Mouse (Mus musculus) heart, embryonic 10.5 days (tissue): Measurements from ENCODE around the gene Camk1g. TPM values are rescaled to one million over a fixed set of nuclear protein-coding genes. Genes with fewer than 3 reads are reported as not detected.
A peak's percentile ranks its signal among the peaks of the same experiment; 100 is the strongest.

Source experiments
- DNase-seq: peaks from one replicate; pipeline ENCODE4 v3.0.0-alpha.2; 2017; ENCODE audit warnings: low spot score
- H3K27ac ChIP-seq: fragments of 300-500 bp; sonication (generic); 2 replicates; pipeline ENCODE4 v1.5.1; 2016; ENCODE audit warnings: mild to moderate bottlenecking
- H3K27me3 ChIP-seq: fragments of 300-500 bp; sonication (generic); 2 replicates; pipeline ENCODE4 v1.6.1; 2016; ENCODE audit warnings: mild to moderate bottlenecking; ENCODE audit not compliant: poor library complexity, insufficient read depth, severe bottlenecking
- H3K36me3 ChIP-seq: fragments of 300-500 bp; sonication (generic); 2 replicates; pipeline ENCODE4 v1.6.1; 2016; ENCODE audit warnings: mild to moderate bottlenecking, moderate library complexity
- H3K4me1 ChIP-seq: fragments of 300-500 bp; sonication (generic); 2 replicates; pipeline ENCODE4 v1.6.1; 2016; ENCODE audit warnings: mild to moderate bottlenecking
- H3K4me3 ChIP-seq: fragments of 300-500 bp; sonication (generic); 2 replicates; pipeline ENCODE4 v1.5.1; 2016; ENCODE audit warnings: mild to moderate bottlenecking, moderate library complexity
- H3K9me3 ChIP-seq: fragments of 300-500 bp; sonication (generic); 2 replicates; pipeline ENCODE4 v1.6.1; 2016; ENCODE audit warnings: mild to moderate bottlenecking, moderate library complexity
- WGBS: fragments of 180-500 bp; shearing (Covaris S2); methylation state at CpG from one replicate; pipeline ENCODE4 v1.1.7; 2016; 5-methylcytosine and 5-hydroxymethylcytosine counted together
- polyA plus RNA-seq: library from polyadenylated mRNA; unstranded; fragments of >200 nt; fragmentation: Nextera tagmentation; extraction: Ambion mirVana; gene quantifications from 2 replicates; pipeline ENCODE4 v1.2.1, GENCODE M21; 2016

Camk1g gene
- polyA plus RNA-seq, 1 experiment from 2014 or later, result 8.3 TPM

DNA sequence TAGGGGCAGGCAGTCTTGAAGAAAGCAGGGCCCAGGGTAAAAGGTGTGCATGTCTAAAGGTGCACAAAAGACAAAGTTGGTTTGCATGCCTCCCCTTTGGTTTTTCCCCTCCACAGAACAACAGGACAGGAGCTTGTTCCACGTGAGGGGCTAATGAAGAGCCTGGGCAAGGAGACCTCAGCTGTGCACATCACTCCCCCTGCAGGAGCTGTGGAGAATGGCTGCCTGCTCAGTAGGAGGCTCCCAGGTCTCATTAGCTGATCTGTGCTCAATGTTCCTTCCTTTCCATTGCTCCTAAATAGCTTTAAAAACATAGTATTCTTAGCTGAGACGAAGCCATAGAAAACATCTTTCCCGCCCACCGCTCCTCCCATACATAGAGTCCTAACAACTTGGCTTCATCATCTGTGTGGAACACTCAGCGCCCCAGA is 6.3 kb downstream of the Camk1g start:
- no peaks in the 10 kb centered on the region for H3K9me3 ChIP-seq
- H3K27ac ChIP-seq, result no peak overlapping the region
- 62% methylated on average over 5 of the region's 5 CpGs for WGBS
- H3K27me3 ChIP-seq, result peaks cover 11% of the 10 kb centered on the region; the same call in 1 of the 2 replicates
- no peak for DNase-seq
- 0 out of 2 replicates have a peak, but pooled peaks cover 4% of the 10 kb centered on the region for H3K36me3 ChIP-seq
- peaks cover 28% of the 10 kb centered on the region for H3K4me1 ChIP-seq
- no peak overlapping the region for H3K4me3 ChIP-seq

- peaks cover 13% of the 10 kb centered on the region for H3K4me1 ChIP-seq
- 0 out of 2 replicates have a peak, but pooled peaks cover 4% of the 10 kb centered on the region for H3K36me3 ChIP-seq
- no peak overlapping the region for H3K27ac ChIP-seq
- 81% methylated on average over 7 of the region's 7 CpGs for WGBS
- no peaks in the 10 kb centered on the region for H3K9me3 ChIP-seq
- DNase-seq, result no peak
- H3K4me3 ChIP-seq, result no peak overlapping the region
- peaks cover 7% of the 10 kb centered on the region; the same call in 1 of the 2 replicates for H3K27me3 ChIP-seq
These were observed 8.0 kb downstream of the Camk1g start for GRCm38 (mm10) chr1:193362078-193362477.

GRCm38 (mm10) chr1:193361181-193361580 is 8.9 kb downstream of the Camk1g start:
- 47% methylated on average over 6 of the region's 6 CpGs for WGBS

DNA sequence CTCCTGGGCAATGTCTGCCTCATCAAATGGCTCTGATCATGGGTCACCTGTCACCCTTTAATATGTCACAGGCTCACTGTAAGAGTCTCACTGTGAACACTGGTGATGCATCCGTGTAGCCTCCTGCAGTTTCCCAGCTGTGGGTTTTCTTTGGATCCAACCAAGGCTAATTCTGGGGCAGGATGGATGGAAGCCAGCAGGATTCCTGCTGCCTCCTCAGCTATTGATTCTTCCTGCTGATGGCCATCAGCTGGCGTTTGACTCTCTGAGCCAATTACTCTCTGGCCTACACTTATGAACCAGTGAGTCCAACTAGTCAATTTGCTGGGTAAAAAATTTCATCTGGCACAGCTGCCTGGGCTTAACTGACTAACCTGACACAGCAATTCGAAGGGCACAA is 10.9 kb downstream of the Camk1g start:
- Histone ChIP-seq H3K36me3 (0 out of 2 replicates have a peak, but pooled peaks cover 12% of the 10 kb centered on the region), H3K27me3 (peaks cover 7% of the 10 kb centered on the region; the same call in 1 of the 2 replicates), H3K4me3 (no peak overlapping the region), H3K9me3 (no peaks in the 10 kb centered on the region), H3K4me1 (peaks cover 10% of the 10 kb centered on the region), H3K27ac (no peak overlapping the region)
- 72% methylated on average over 3 of the region's 3 CpGs for WGBS
- DNase-seq, result no peak

More at GRCm38 (mm10) chr1:193361181-193361580, 8.9 kb downstream of the Camk1g start:
- Histone ChIP-seq H3K9me3 (no peaks in the 10 kb centered on the region), H3K27me3 (peaks cover 7% of the 10 kb centered on the region; the same call in 1 of the 2 replicates), H3K36me3 (0 out of 2 replicates have a peak, but pooled peaks cover 5% of the 10 kb centered on the region), H3K27ac (peak overlapping the region; percentile 29; the same call in 1 of the 2 replicates), H3K4me3 (no peak overlapping the region), H3K4me1 (peaks cover 13% of the 10 kb centered on the region)
- DNase-seq, result no peak

DNA sequence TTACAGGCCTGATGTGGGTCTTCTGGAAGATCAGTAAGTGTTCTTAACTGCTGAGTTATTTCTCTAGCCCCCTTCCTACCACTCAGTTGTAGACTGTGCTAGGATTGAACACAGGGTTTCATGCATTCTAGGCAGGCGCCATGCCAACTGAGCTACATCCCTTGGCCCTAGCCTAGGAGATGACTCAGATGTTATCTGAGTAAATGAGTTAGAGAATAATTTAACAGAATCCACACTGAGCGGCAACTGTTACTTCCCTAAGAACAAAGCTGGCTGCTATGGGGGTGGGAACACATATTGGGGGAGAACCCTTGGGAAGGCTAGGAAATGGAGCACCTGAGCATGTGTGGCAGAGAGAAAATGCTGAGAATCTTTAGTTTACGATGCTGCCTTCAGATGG is 18.5 kb downstream of the Camk1g start:
- Histone ChIP-seq H3K27ac (no peak overlapping the region), H3K9me3 (no peaks in the 10 kb centered on the region), H3K27me3 (peaks cover 7% of the 10 kb centered on the region; the same call in 1 of the 2 replicates), H3K4me1 (peaks cover 6% of the 10 kb centered on the region; the same call in 1 of the 2 replicates), H3K4me3 (no peak overlapping the region), H3K36me3 (peaks cover 33% of the 10 kb centered on the region)
- WGBS, result 93% methylated on average over 3 of the region's 3 CpGs
- no peak for DNase-seq

- 91% methylated on average over 2 of the region's 2 CpGs for WGBS
- Histone ChIP-seq H3K27ac (no peak overlapping the region), H3K9me3 (no peaks in the 10 kb centered on the region), H3K4me3 (no peak overlapping the region), H3K36me3 (peaks cover 30% of the 10 kb centered on the region), H3K27me3 (peaks cover 9% of the 10 kb centered on the region; the same call in 1 of the 2 replicates), H3K4me1 (peaks cover 6% of the 10 kb centered on the region; the same call in 1 of the 2 replicates)
- no peak for DNase-seq
These were observed 19.6 kb downstream of the Camk1g start for GRCm38 (mm10) chr1:193350546-193350801.

GRCm38 (mm10) chr1:193349702-193350545 is 20.2 kb downstream of the Camk1g start:
- Histone ChIP-seq H3K4me3 (no peak overlapping the region), H3K9me3 (no peaks in the 10 kb centered on the region), H3K27ac (no peak overlapping the region), H3K36me3 (peaks cover 28% of the 10 kb centered on the region), H3K27me3 (peaks cover 9% of the 10 kb centered on the region; the same call in 1 of the 2 replicates), H3K4me1 (peaks cover 6% of the 10 kb centered on the region; the same call in 1 of the 2 replicates)
- 74% methylated on average over 10 of the region's 10 CpGs for WGBS
- DNase-seq, result no peak

DNA sequence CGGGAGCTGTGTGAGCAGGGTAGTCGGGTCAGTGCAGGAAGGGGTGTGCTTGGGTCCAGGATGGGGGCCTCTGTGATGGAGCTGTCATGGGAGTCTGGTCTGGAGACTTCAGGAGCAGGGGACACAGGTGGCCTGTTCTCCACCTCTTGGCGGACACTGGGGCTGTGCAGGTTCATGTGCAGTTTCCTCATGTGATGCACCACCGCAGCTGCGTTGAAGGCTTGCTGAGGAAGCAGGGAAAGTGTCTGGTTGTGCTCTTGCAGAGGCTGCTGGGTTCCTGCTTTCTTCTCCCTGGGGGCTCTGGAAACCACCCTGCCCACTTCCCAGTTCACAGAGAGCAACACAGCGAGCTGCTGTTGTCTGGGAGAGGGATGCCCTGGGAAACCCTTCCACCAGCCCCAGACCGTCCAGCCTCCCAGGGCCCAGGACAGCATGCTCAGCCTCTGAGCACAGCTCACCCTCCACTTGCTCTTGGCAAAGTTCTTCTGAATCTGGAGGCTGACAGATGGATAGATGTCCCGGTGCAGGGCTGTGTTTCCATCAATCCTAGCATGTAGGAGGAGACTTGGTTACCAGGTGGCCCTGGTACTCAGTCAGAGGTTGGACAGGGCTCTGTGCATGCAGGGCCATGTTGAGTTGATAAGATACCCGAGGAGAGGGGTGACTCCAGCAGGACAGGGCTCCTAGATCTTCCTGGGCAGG is 21.7 kb downstream of the Camk1g start:
- Histone ChIP-seq H3K9me3 (no peaks in the 10 kb centered on the region), H3K36me3 (peaks cover 20% of the 10 kb centered on the region; the same call in 1 of the 2 replicates), H3K27ac (no peak overlapping the region), H3K4me3 (no peak overlapping the region), H3K4me1 (peaks cover 6% of the 10 kb centered on the region; the same call in 1 of the 2 replicates), H3K27me3 (peaks cover 15% of the 10 kb centered on the region; the same call in 1 of the 2 replicates)
- no peak for DNase-seq
- WGBS, result 78% methylated on average over 9 of the region's 9 CpGs

DNA sequence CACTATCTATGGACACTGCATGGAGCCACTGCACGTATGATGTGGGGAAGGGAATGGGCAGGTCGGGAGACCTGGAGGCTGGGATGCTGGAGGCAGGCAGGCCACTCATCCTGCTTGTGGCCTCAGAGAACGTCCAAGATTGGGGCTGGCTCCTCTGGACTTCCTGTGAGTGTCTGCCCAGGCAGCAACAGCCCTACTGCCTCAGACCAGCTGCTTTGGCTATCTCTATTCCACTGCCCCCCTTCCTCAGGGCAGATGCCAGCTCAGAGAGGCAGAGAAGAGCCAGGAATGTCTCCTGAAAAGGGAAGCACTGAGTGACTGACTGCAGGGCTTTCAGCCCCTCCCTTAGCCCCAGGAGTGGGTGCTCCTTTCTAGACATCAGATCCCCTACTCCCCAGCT is 23.2 kb downstream of the Camk1g start:
- WGBS, result 43% methylated on average over 3 of the region's 3 CpGs
- no peak for DNase-seq
- no peak overlapping the region for H3K4me3 ChIP-seq
- H3K9me3 ChIP-seq, result no peaks in the 10 kb centered on the region
- peaks cover 14% of the 10 kb centered on the region; the same call in 1 of the 2 replicates for H3K36me3 ChIP-seq
- H3K4me1 ChIP-seq, result peaks cover 6% of the 10 kb centered on the region; the same call in 1 of the 2 replicates
- H3K27me3 ChIP-seq, result peaks cover 28% of the 10 kb centered on the region
- H3K27ac ChIP-seq, result no peak overlapping the region; the same call in 1 of the 2 replicates

DNA sequence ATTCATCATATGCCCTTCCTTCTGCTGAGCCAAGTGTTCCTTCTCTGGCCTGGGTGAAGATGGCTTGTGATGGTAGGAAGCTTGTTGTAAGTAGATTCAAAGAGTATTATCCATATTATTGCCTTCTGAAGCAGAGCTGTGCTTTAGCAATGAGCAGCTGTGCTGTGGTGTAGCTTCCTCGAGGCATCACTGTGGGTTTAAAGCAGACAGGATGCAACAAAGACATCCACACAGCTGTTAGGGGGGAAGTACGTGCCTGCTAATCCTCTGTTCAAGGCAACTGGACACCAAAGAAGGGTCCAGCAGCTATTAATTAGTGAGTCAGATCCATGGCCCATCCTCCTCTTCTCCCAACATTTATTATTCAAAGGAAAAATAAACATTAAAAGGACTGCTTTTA is 25.1 kb downstream of the Camk1g start:
- Histone ChIP-seq H3K36me3 (peaks cover 9% of the 10 kb centered on the region; the same call in 1 of the 2 replicates), H3K4me1 (peaks cover 6% of the 10 kb centered on the region; the same call in 1 of the 2 replicates), H3K27me3 (peaks cover 45% of the 10 kb centered on the region), H3K27ac (no peak overlapping the region), H3K9me3 (no peaks in the 10 kb centered on the region), H3K4me3 (no peak overlapping the region)
- 51% methylated on average over 2 of the region's 2 CpGs for WGBS
- DNase-seq, result no peak

GRCm38 (mm10) chr1:193343853-193344252 is 26.2 kb downstream of the Camk1g start:
- Histone ChIP-seq H3K27ac (no peak overlapping the region), H3K27me3 (peaks cover 53% of the 10 kb centered on the region), H3K4me1 (peaks cover 6% of the 10 kb centered on the region; the same call in 1 of the 2 replicates), H3K4me3 (no peak overlapping the region), H3K9me3 (no peaks in the 10 kb centered on the region), H3K36me3 (peaks cover 6% of the 10 kb centered on the region; the same call in 1 of the 2 replicates)
- whole genome bisulfite sequencing, result 80% methylated on average over 4 of the region's 4 CpGs
- DNase-seq, result no peak

- DNase-seq, result no peak
- H3K4me3 ChIP-seq, result no peak overlapping the region
- no peaks in the 10 kb centered on the region for H3K36me3 ChIP-seq
- no peak overlapping the region for H3K27ac ChIP-seq
- no peaks in the 10 kb centered on the region for H3K9me3 ChIP-seq
- H3K27me3 ChIP-seq, result peaks cover 53% of the 10 kb centered on the region
- peaks cover 20% of the 10 kb centered on the region for H3K4me1 ChIP-seq
- 87% methylated on average over 5 of the region's 5 CpGs for WGBS
These were observed 27.7 kb downstream of the Camk1g start for GRCm38 (mm10) chr1:193342198-193342946.
